Mouse (Mus musculus): ENCODE data around the gene Prc1.

- TF ChIP-seq POLR2A (IDR thresholded peaks at IDR 0.05; ENCODE audit: insufficient read length, low read depth) (no peak), MAX (IDR thresholded peaks at IDR 0.05; ENCODE audit: low read depth) (no peak), USF1 (IDR thresholded peaks at IDR 0.05; ENCODE audit: low read depth) (no peak), E2F4 (IDR thresholded peaks at IDR 0.05; ENCODE audit: insufficient read depth) (no peak), CEBPB (IDR thresholded peaks at IDR 0.05; ENCODE audit: insufficient read depth, poor library complexity, severe bottlenecking) (no peak), TCF3 (IDR thresholded peaks at IDR 0.05; ENCODE audit: insufficient read length, low read depth) (no peak), POLR2AphosphoS2 (IDR thresholded peaks at IDR 0.05; ENCODE audit: insufficient read length, low read depth) (no peak), TCF12 (IDR thresholded peaks at IDR 0.05; ENCODE audit: insufficient read depth, poor library complexity, severe bottlenecking) (no peak)
Measured at GRCm38 (mm10) chr7:80340793-80341192, 46.5 kb downstream of the Prc1 start, which contains the start of gene Unc45a.

Measured in myocyte (in vitro differentiated cells).